Mouse (Mus musculus) kidney, adult 9 months (tissue): ENCODE data around the gene Zfp296.
"Not testable (repeated sequence)": the region's sequence is repeated elsewhere in the genome, so short reads cannot be mapped to it uniquely, and the experiment has no call there.

Experiments
- DNase-seq: peaks from one replicate; pipeline ENCODE4 v3.0.0; 2022

Zfp296 gene

GRCm38 (mm10) chr7:19562643-19563410, 14.3 kb upstream of the Zfp296 start, which contains the start of gene Ppp1r37:
Ppp1r37 (minus strand) TSS chr7:19563076.
- peak; percentile 77 for DNase-seq

GRCm38 (mm10) chr7:19563884-19564283, 13.2 kb upstream of the Zfp296 start:
- DNase-seq, result no peak

GRCm38 (mm10) chr7:19564455-19564854, 12.6 kb upstream of the Zfp296 start:
- no peak for DNase-seq

GRCm38 (mm10) chr7:19565803-19566202, 11.3 kb upstream of the Zfp296 start:
- DNase-seq, result peak; percentile 59

GRCm38 (mm10) chr7:19567426-19567825, 9.7 kb upstream of the Zfp296 start:
- DNase-seq, result peak; percentile 88

GRCm38 (mm10) chr7:19569647-19570046, 7.4 kb upstream of the Zfp296 start:
- DNase-seq, result no peak

GRCm38 (mm10) chr7:19572926-19573775, 3.9 kb upstream of the Zfp296 start:
- peak; percentile 78 for DNase-seq

- no peak for DNase-seq
Measured at GRCm38 (mm10) chr7:19573776-19574140, 3.3 kb upstream of the Zfp296 start.

- DNase-seq, result no peak
Measured at GRCm38 (mm10) chr7:19575559-19575958, 1.5 kb upstream of the Zfp296 start.

GRCm38 (mm10) chr7:19577877-19578414, 859 bp downstream of the Zfp296 start:
- no peak for DNase-seq

GRCm38 (mm10) chr7:19578436-19578835, 1.3 kb downstream of the Zfp296 start:
- no peak for DNase-seq

- no peak for DNase-seq
Measured at GRCm38 (mm10) chr7:19579751-19580150, 2.7 kb downstream of the Zfp296 start.

- DNase-seq, result no peak
Measured at GRCm38 (mm10) chr7:19580634-19581033, 3.5 kb downstream of the Zfp296 start.

GRCm38 (mm10) chr7:19586269-19586668, 9.2 kb downstream of the Zfp296 start:
- DNase-seq, result no peak

- peak; percentile 58 for DNase-seq
Measured at GRCm38 (mm10) chr7:19589207-19589606, 12.1 kb downstream of the Zfp296 start.

- peak; percentile 79 for DNase-seq
Measured at GRCm38 (mm10) chr7:19589917-19590316, 12.8 kb downstream of the Zfp296 start.

- no peak for DNase-seq
Measured at GRCm38 (mm10) chr7:19593061-19593730, 16.1 kb downstream of the Zfp296 start.

GRCm38 (mm10) chr7:19600562-19600961, 23.5 kb downstream of the Zfp296 start:
- no peak for DNase-seq

GRCm38 (mm10) chr7:19603055-19603454, 26.0 kb downstream of the Zfp296 start:
- no peak for DNase-seq

GRCm38 (mm10) chr7:19603849-19604605, 26.9 kb downstream of the Zfp296 start, which contains the start of gene Clasrp:
Clasrp (minus strand) TSS chr7:19604486.
- peak; percentile 98 for DNase-seq

- not testable (repeated sequence) for DNase-seq
Measured at GRCm38 (mm10) chr7:19604606-19605214, 27.6 kb downstream of the Zfp296 start.

- DNase-seq, result no peak
Measured at GRCm38 (mm10) chr7:19607291-19607690, 30.2 kb downstream of the Zfp296 start.
